13 mouse cellular contexts compared by ENCODE assay signal in the genomic region with DNA sequence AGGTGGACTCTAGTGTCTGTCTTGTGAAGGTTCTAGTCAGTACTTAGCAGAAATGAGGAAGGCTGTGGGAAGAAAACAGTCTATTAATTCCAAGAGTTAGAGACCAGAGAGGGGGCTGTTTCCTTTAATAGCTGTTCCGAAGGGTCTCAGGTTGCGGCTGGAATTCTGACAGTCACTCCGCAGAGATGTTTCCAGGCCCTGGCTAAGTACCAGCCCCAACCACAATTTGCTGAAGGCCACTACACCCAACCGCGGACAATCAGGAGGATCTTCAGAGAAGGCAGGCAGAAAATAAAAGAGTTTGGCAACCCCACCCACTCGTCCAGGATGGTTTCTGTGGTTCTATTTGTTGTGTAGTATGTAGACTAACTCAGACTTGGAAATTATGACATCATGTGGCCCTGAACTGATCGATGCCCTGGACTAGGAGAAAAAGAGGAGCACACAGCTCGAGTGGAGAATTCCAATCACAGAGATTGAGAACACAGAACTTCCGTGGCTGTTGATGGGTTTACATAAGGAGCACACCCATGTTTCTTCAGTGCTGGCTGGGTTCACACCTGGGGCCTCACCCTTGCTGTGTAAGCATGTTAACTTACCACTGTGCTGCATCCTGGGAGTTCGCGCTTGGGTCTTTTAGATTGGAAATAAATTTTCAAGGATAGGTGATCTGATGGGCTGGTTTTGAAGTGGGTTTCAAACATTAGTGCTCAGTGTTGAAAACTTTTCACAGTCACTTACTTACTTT. TPM values are rescaled to one million over a fixed set of nuclear protein-coding genes. Genes with fewer than 3 reads are reported as not detected.
A peak's percentile ranks its signal among the peaks of the same experiment; 100 is the strongest.
DNase-seq lines count a peak whose midpoint lies in the region; ATAC-seq and TF ChIP-seq lines count a peak whose summit lies in the region.
"Had no signal": no experiment of that assay in that cellular context is flagged by ENCODE, and none has a peak within 500 bp of the region (broad histone marks: within the 10 kb centered on the region; RNA-seq: fewer than 3 reads in every experiment).

No protein-coding gene starts in this region.

- H3K9ac ChIP-seq in heart, embryonic 11.5 days (ENCODE audit: low read depth, low read length): peak overlapping the region; percentile 87
- H3K9ac ChIP-seq in limb, embryonic 14.5 days (ENCODE audit: low read depth, low read length, severe bottlenecking): 0 out of 2 replicates have a peak overlapping the region, but pooled peaks have one; percentile 12
- no peak overlapping the region for H3K9ac ChIP-seq in midbrain, embryonic 13.5 days (replicated peaks)
- H3K9ac ChIP-seq: hindbrain, embryonic 14.5 days had no signal

- no peaks in the 10 kb centered on the region for H3K36me3 ChIP-seq in heart, embryonic 11.5 days (ENCODE audit: control insufficient read depth, insufficient read depth, low read length)
- no peaks in the 10 kb centered on the region for H3K36me3 ChIP-seq in limb, embryonic 14.5 days (ENCODE audit: control insufficient read depth, insufficient read depth, low read length)
- no peaks in the 10 kb centered on the region for H3K36me3 ChIP-seq in midbrain, embryonic 13.5 days

- TF ChIP-seq POLR2A in limb, embryonic 14.5 days (IDR thresholded peaks at IDR 0.05; ENCODE audit: borderline replicate concordance, extremely low read depth, insufficient read depth, insufficient read length): no peak

- H3K9me3 ChIP-seq in heart, embryonic 11.5 days (replicated peaks; ENCODE audit: control insufficient read depth, low read length): no peaks in the 10 kb centered on the region
- no peaks in the 10 kb centered on the region for H3K9me3 ChIP-seq in limb, embryonic 14.5 days (ENCODE audit: control insufficient read depth, low read length)
- H3K9me3 ChIP-seq in midbrain, embryonic 13.5 days: no peaks in the 10 kb centered on the region

- no peak for ATAC-seq in heart, embryonic 11.5 days (replicated peaks; ENCODE audit: insufficient number of reproducible peaks, low FRiP score, low TSS enrichment)
- no peak for ATAC-seq in limb, embryonic 14.5 days (ENCODE audit: low FRiP score, low read depth)
- ATAC-seq in midbrain, embryonic 13.5 days: no peak

- H3K4me3 ChIP-seq in heart, embryonic 11.5 days (ENCODE audit: low read depth, low read length): peak overlapping the region; percentile 52
- H3K4me3 ChIP-seq in limb, embryonic 14.5 days (replicated peaks; ENCODE audit: low read length): no peak overlapping the region
- H3K4me3 ChIP-seq in midbrain, embryonic 13.5 days (replicated peaks): no peak overlapping the region
- H3K4me3 ChIP-seq: erythroblast, embryonic 14.5 days had no signal

- H3K4me1 ChIP-seq in heart, embryonic 11.5 days (ENCODE audit: control insufficient read depth, insufficient read depth, low read length): peaks cover 23% of the 10 kb centered on the region
- H3K4me1 ChIP-seq in limb, embryonic 14.5 days (ENCODE audit: control insufficient read depth, insufficient read depth, low read length): peaks cover 15% of the 10 kb centered on the region
- peaks cover 10% of the 10 kb centered on the region for H3K4me1 ChIP-seq in midbrain, embryonic 13.5 days (replicated peaks)

- no peaks in the 10 kb centered on the region for H3K27me3 ChIP-seq in heart, embryonic 11.5 days (ENCODE audit: control insufficient read depth, insufficient read depth, low read length)
- no peaks in the 10 kb centered on the region for H3K27me3 ChIP-seq in limb, embryonic 14.5 days (ENCODE audit: control insufficient read depth, insufficient read depth, low read length)
- H3K27me3 ChIP-seq in midbrain, embryonic 13.5 days: no peaks in the 10 kb centered on the region

- 40% methylated on average over 11 of the region's 11 CpGs for WGBS in heart, embryonic 11.5 days (ENCODE audit: insufficient replicate concordance)
- WGBS in limb, embryonic 14.5 days: 54% methylated on average over 11 of the region's 11 CpGs
- 85% methylated on average over 11 of the region's 11 CpGs for WGBS in midbrain, embryonic 13.5 days

- H3K4me2 ChIP-seq in heart, embryonic 11.5 days: peak overlapping the region; percentile 67
- H3K4me2 ChIP-seq in limb, embryonic 14.5 days (replicated peaks; ENCODE audit: low read depth, low read length, severe bottlenecking): no peak overlapping the region
- no peak overlapping the region for H3K4me2 ChIP-seq in midbrain, embryonic 13.5 days (replicated peaks)

- DNase-seq in heart, adult 8-10 months (ENCODE audit: low spot score): no peak
- peak; percentile 25 to 33 for DNase-seq in adrenal gland, postnatal 36 days
- peak; percentile 48 for DNase-seq in gastrocnemius, postnatal 10 days
- peak; percentile 13 for DNase-seq in limb, embryonic 14.5 days (ENCODE audit: low spot score)
- no peak for DNase-seq in layer of hippocampus, adult 8-10 months (ENCODE audit: low spot score in 2 of 2)
- DNase-seq: cerebellum, postnatal 14 days; kidney, postnatal 4 days; right cerebral cortex, postnatal 14 days had no signal

- H3K27ac ChIP-seq in heart, embryonic 11.5 days (ENCODE audit: low read depth, low read length): peak overlapping the region; percentile 99
- no peak overlapping the region for H3K27ac ChIP-seq in limb, embryonic 14.5 days (replicated peaks; ENCODE audit: low read depth, low read length)
- no peak overlapping the region for H3K27ac ChIP-seq in midbrain, embryonic 13.5 days
- H3K27ac ChIP-seq: hindbrain, embryonic 14.5 days had no signal

RNA-seq across cellular contexts. Expression of gene Sh3bgr, which starts 1.4 kb away (rescaled TPM):
- polyA plus RNA-seq in heart, embryonic 11.5 days (2014; fragmentation: Nextera tagmentation; extraction: Ambion mirVana): 664 and 687 TPM in 2 replicates
- 100 to 1,000 TPM; 279 to 382 (median 369) TPM for total RNA-seq in heart, adult 8-10 months (2022)
- total RNA-seq in adrenal gland, postnatal 36 days (2021): 10 to 100 TPM; 32.6 to 34.1 TPM
- 100 to 1,000 TPM; 810 to 907 TPM for total RNA-seq in gastrocnemius, postnatal 10 days (2021)
- polyA plus RNA-seq in limb, embryonic 14.5 days (2012; rRNA removed): 9.2 and 14.9 TPM in 2 replicates
- 7.7 and 13.0 TPM in 2 replicates for polyA plus RNA-seq in limb, embryonic 14.5 days (2014; fragmentation: Nextera tagmentation; extraction: Ambion mirVana)
- polyA plus RNA-seq in midbrain, embryonic 13.5 days (2015; fragmentation: Nextera tagmentation; extraction: Ambion mirVana): 1.3 and 1.7 TPM in 2 replicates
- total RNA-seq in layer of hippocampus, adult 8-10 months (2022): 1 to 10 TPM; 1.8 to 2.4 (median 2.2) TPM
- total RNA-seq: megakaryocyte progenitor cell, adult 5-6 weeks had no signal
- polyA plus RNA-seq: erythroblast, embryonic 14.5 days had no signal

RNA-seq across cellular contexts. Expression of gene Lca5l, which starts 9.6 kb away (rescaled TPM):
- 1.5 and 1.6 TPM in 2 replicates for polyA plus RNA-seq in heart, embryonic 11.5 days (2014; fragmentation: Nextera tagmentation; extraction: Ambion mirVana)
- total RNA-seq in heart, adult 8-10 months (2022): under 1 TPM; 0.19 to 0.60 (median 0.29) TPM
- 1 to 10 TPM; 1.3 to 1.5 TPM for total RNA-seq in adrenal gland, postnatal 36 days (2021)
- total RNA-seq in gastrocnemius, postnatal 10 days (2021): 1 to 10 TPM; 1.2 to 1.5 TPM
- 1.2 and 1.4 TPM in 2 replicates for polyA plus RNA-seq in limb, embryonic 14.5 days (2012; rRNA removed)
- 1.7 TPM in 2 replicates for polyA plus RNA-seq in limb, embryonic 14.5 days (2014; fragmentation: Nextera tagmentation; extraction: Ambion mirVana)
- polyA plus RNA-seq in midbrain, embryonic 13.5 days (2015; fragmentation: Nextera tagmentation; extraction: Ambion mirVana): 1.6 and 1.8 TPM in 2 replicates
- 1 to 10 TPM; 1.8 to 3.0 (median 2.5) TPM for total RNA-seq in layer of hippocampus, adult 8-10 months (2022)
- polyA plus RNA-seq: erythroblast, embryonic 14.5 days had no signal

RNA-seq across cellular contexts. Expression of gene B3galt5, which starts 33.9 kb away (rescaled TPM):
- 0.03 TPM in 1 of 2 replicates, not detected in the other for polyA plus RNA-seq in heart, embryonic 11.5 days (2014; fragmentation: Nextera tagmentation; extraction: Ambion mirVana)
- not detected for total RNA-seq in heart, adult 8-10 months (2022)
- total RNA-seq in adrenal gland, postnatal 36 days (2021): under 1 TPM; 0.10 to 0.13 TPM
- total RNA-seq in gastrocnemius, postnatal 10 days (2021): under 1 TPM; 0.16 to 0.26 TPM
- polyA plus RNA-seq in limb, embryonic 14.5 days (2012; rRNA removed): 0.28 and 0.38 TPM in 2 replicates
- 0.21 and 0.23 TPM in 2 replicates for polyA plus RNA-seq in limb, embryonic 14.5 days (2014; fragmentation: Nextera tagmentation; extraction: Ambion mirVana)
- 1.5 and 1.6 TPM in 2 replicates for polyA plus RNA-seq in midbrain, embryonic 13.5 days (2015; fragmentation: Nextera tagmentation; extraction: Ambion mirVana)
- total RNA-seq in layer of hippocampus, adult 8-10 months (2022): 10 to 100 TPM; 55.0 to 58.0 (median 56.9) TPM
- polyA plus RNA-seq: erythroblast, embryonic 14.5 days had no signal

RNA-seq across cellular contexts. Expression of gene Wrb, which starts 56.5 kb away (rescaled TPM):
- polyA plus RNA-seq in heart, embryonic 11.5 days (2014; fragmentation: Nextera tagmentation; extraction: Ambion mirVana): 84.1 and 96.5 TPM in 2 replicates
- total RNA-seq in heart, adult 8-10 months (2022): 10 to 100 TPM; 13.6 to 17.6 (median 15.9) TPM
- total RNA-seq in adrenal gland, postnatal 36 days (2021): 10 to 100 TPM; 29.2 to 39.2 TPM
- 10 to 100 TPM in 1 of 2 experiments, 1 to 10 TPM in 1; 9.6 to 12.1 TPM for total RNA-seq in gastrocnemius, postnatal 10 days (2021)
- 54.7 and 58.6 TPM in 2 replicates for polyA plus RNA-seq in limb, embryonic 14.5 days (2012; rRNA removed)
- 52.9 and 53.9 TPM in 2 replicates for polyA plus RNA-seq in limb, embryonic 14.5 days (2014; fragmentation: Nextera tagmentation; extraction: Ambion mirVana)
- 167 and 171 TPM in 2 replicates for polyA plus RNA-seq in midbrain, embryonic 13.5 days (2015; fragmentation: Nextera tagmentation; extraction: Ambion mirVana)
- total RNA-seq in layer of hippocampus, adult 8-10 months (2022): 10 to 100 TPM; 62.5 to 72.2 (median 68.0) TPM

Comparison
In these comparisons a context has a peak if more than half of its experiments do, and no peak if none do; other contexts are left out.
1. DNase-seq: peak in adrenal gland, postnatal 36 days (2 of 2), gastrocnemius, postnatal 10 days (single experiment) and limb, embryonic 14.5 days (single experiment); none in heart, adult 8-10 months (single experiment) and layer of hippocampus, adult 8-10 months (0 of 2).
2. RNA of gene Sh3bgr, which starts 1.4 kb away (total RNA-seq): 810 to 907 TPM in gastrocnemius, postnatal 10 days, 279 to 382 TPM in heart, adult 8-10 months and 32.6 to 34.1 TPM in adrenal gland, postnatal 36 days; 1.8 to 2.4 TPM in layer of hippocampus, adult 8-10 months; every median in the first group is over 4 times any median in the second.
3. RNA of gene B3galt5, which starts 33.9 kb away (total RNA-seq): 55.0 to 58.0 TPM in layer of hippocampus, adult 8-10 months; 0.16 to 0.26 TPM in gastrocnemius, postnatal 10 days, 0.10 to 0.13 TPM in adrenal gland, postnatal 36 days and not detected in heart, adult 8-10 months; every median in the first group is over 10 times any median in the second.